Mouse (Mus musculus) activated CD4-positive, CD25-positive, alpha-beta regulatory T cell, adult 4 months (primary cell): ENCODE results near the gene Pllp. TPM values are rescaled to one million over a fixed set of nuclear protein-coding genes. Genes with fewer than 3 reads are reported as not detected.
A peak's percentile ranks its signal among the peaks of the same experiment; 100 is the strongest.

Experiments
- ATAC-seq: one replicate; pipeline ENCODE4 v1.8.0; 2017
- polyA plus RNA-seq, 2 experiments: library from polyadenylated mRNA; unstranded; fragments of 100-300 nt; shearing (Covaris generic); gene quantifications; one replicate each; pipeline ENCODE4 v1.2.1; 2017

The Pllp gene
- polyA plus RNA-seq, 2 experiments from 2014 or later = 0.24 TPM; not detected in 1

DNA sequence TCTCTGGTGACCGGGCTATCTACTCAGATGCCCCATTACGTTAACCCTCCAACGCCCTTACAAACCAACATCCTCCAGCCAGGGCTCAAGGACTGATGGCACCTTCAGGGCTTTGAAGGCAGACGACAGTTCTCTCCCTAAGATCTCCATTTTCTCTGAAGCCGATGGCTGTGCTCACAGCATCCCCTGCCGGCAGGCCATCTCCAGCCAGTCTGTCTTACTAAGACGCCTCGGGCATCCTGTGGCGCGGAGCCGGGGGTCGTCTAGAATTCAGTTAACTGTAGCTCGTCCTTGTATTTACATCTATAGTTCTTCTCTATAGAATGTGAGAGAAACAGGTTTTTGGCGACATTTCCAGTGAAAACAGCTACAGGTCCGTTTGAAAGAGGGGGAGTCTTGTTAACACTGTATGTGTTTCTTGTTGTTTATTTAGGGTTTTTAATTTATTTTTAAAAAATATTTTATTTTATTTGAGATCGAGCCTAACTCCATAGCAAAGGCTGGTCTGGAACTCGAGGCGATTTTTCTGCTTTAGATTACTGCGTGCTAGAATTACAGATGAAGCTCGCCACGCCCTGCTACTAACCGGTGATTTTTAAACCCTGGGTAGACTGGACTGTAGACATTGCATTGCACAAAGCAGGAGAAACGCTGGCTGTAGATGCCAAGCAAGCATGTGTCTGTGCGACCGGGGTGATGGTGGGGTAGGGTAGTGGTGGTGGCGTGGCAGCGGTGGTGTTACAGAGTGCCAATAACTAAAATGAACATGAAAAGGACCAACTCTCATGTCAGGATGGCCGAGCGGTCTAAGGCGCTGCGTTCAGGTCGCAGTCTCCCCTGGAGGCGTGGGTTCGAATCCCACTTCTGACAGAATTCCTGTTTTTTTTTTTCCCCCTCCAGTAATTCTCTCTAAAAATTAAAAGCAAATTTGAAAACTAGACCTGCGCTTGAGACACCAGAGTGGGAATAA, 7.1 kb upstream of the Pllp start:
- peak; percentile 55 for ATAC-seq

DNA sequence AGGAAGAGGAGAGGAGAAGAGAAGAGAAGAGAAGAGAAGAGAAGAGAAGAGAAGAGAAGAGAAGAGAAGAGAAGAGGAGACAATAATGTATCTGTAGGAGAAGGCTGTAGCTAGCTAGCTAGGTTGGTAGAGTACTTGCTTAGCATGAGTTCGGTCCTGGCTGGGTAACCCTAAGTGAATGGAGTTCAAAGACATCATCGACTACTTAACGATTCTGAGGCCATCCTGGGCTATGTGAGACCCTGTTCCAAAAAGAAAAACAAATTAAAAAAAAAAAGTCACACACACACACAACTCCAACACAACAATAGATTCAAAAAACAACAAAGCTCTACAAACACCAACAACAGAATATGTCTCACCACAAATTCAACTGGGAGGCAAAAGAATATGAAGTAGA, 6.1 kb upstream of the Pllp start:
- ATAC-seq = no peak

DNA sequence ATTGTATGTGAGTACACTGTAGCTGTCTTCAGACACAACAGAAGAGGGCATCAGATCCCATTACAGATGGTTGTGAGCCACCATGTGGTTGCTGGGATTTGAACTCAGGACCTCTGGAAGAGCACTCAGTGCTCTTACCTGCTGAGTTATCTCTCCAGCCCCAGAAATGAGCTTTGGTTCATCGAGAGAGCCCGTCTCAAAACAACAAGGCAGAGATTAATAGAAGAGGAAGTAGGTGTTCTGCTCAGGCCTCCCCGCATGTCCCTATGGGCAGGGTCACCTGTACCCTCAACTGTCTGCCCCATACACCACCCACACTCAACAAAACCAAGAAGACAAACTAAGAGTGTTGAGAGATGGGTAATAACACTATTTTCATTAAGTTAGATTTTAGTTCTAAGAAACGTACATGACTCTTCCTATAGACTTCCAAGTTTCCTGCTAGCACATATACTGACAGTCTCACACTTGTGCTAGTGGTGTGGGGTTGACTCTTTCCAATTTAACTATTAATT, 4.4 kb upstream of the Pllp start:
- no peak for ATAC-seq

DNA sequence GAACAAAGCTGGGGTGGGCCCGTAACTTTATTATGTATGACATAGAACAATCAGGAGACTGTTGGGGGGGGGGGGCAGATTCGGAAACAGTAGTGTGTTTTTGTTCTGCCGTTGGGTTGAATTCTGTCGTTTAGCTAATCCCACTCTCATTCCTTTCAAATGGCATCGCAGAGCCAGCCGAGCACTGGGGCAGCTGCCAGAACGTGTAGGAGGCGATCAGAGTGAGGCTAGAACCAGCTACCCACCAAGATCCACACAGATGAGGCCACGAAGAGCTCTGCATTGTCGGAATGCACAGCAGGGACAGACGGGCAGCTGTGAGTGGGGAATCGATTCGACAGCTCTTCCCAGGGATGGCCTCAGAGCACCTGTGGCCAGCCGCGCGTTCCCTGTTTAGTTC, 3.3 kb upstream of the Pllp start:
- no peak for ATAC-seq

DNA sequence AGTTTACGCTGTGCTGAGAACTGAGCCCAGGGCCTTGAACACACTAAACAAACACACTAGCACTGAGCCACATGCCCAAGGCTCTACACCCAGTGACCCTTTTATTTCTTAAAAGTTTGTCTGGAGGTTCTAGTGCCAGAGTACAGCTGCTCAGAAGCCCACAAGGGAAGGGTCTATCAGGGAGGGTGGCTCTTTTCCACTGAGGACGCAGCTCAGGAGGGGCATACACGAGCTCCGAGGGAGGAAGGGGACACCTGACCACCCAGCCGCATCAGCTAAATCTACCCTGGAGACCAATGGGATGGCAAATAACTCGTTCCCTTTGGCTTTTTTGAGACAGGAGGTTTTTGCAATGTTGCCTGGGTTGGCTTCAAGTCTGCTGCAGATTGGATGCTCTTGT, 1.9 kb upstream of the Pllp start:
- ATAC-seq = no peak

DNA sequence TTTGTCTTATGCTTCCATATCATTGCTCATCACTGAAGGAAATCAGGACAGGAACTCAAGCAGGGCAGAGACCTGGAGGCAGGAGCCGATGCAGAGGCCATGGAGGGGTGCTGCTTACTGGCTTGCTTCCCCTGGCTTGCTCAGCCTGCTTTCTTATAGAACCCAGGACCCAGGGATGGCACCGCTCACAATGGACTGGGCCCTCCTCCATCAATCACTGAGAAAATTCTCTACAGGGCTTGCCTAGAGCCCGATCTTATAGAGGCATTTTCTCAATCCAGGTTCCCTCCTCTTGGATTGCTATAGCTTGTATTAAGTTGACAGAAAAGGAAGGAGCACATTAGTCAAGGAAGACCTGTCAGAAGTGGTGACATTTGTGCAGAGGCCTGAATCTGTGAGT, 488 bp upstream of the Pllp start:
- ATAC-seq = no peak

DNA sequence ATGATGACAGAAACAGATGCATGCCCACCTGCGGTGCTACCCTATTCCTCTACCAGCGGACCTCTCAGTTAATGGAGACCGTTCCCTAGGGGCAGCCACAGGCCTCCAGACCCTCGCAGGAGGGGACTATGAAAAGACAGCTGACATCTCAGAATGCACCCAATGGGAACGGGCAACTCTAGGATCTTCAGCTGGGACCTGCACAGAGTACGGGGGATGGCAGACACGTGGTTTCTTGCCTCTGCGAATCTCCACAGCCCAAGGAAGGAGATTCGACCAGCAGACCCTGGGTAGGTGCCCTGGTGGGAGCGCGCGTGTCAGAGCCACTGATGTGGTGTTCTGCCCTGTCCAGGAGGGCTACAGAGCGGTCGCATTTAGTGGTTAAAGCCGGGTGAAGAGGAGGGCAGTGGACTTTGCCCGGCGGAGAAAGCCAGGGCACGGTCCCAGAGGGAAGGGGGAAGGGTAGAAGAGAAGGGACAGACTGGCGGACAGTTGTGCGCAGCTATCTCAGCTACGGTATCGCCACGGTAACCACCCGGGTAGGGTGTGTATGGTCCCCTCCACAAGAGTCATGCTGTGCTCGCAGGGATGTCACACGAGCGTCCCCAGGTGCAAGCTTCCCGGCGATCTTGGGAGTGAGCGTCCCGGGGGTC, 611 bp downstream of the Pllp start:
- ATAC-seq = no peak

DNA sequence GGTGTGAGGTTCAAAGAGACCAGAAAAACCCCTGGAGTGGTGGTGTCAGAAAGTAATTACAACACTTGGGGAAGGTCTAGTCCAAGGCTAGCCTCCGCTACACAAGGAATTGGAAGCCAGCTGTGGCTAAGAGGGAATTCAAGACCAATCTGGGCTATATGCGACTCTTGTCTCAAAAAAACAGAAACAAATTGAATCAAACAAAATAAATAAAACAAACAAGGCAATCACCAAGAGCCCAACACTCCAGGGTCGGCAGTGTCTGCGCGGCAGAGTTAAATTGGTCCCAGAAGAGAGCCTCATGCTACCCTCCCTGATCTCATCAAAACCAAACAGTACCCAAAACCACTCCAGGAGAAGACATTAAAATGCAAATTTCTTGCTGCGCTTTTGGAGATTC, 1.4 kb downstream of the Pllp start:
- ATAC-seq = no peak

DNA sequence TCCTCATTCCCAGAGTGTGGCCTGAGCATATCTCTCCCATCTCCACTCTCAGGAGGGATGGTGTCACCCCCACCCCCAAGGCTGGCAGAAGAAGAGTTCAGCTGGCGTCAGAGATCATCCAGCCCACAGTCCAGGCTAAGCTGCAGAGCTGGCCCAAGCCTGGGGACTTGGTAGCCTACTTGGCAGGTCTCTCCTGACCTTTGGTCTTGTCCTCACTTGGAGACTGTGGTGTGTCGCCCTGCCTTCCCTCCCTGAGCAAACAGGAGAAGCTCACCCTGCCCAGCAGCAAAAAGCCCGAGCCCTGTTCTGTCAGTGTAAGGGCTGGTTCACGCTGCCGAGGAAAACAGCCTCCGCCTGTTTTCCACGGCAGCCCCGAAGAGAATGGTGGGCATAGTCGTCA, 10.1 kb downstream of the Pllp start:
- ATAC-seq = no peak

DNA sequence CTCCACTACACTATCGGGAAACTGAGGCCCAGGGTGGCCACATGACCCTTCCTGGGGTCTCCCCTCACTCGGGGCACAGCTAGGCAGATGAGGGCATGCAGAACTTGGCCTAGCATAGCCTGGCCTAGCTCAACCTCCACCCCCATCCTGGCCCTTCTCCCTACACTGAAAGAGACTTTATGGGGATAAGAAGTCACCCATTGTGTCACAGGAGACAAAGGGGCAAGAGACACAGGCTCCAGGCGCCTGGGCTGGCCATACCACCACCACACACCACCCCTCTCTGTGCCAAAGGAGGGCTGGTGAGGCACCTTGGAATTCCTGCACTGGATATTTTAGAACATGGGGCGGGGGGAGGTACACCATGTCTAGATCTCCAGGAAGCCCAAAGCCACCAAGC, 11.8 kb downstream of the Pllp start:
- ATAC-seq = no peak

DNA sequence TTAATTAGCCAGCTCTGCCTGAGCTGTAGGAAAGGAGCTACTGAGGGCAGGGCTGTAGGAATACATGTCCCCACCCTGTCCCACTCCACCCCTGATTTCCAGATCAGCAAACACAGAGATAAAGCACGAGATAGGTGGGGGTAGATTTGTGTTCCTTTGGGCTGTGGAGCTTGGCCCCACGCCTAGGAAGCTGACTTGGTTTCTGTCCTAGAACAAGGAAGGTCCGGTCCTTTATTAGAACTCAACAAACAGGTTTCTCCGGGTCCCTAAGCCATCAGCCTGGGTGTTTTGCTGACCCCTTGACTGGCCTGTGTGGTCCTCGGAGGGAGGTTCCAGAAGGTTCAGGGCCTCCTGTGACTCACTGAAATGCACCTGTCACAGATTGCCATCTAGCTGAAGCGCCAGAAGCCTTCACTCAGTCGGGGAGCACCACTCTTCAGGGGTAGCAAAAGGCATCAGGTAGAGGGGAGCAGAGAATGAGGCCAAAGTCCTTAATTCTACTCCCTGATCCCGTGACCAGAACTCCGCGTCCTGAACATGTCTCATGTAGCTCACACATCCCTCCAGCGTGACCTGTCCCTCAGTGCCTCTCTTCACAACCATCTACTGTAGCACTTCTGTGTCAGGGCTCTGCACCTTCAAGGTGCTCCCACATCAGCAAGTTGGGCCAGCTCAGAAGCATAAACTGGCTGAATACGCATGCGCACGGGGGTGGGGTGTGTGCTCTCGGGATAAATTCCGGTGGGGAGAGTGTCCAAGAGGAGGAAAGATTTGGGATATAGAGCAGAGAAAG, 13.2 kb downstream of the Pllp start:
- no peak for ATAC-seq

DNA sequence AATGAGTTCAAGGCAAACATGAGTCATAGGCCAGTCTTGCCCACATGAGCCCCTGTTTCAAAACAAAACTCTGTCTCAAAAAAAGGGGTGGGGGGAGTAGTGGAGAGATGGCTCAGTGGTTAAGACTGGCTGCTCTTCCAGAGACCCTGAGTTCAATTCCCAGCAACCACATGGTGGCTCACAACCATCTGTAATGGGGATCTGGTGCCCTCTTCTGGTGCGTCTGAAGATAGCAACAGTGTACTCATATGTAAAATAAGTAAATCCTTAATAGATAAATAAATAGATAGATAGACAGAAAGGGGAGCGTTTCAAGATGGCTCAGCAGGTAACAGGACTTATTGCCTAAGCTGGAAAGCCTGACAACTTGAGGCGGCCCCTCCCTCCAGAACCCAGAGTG, 15.7 kb downstream of the Pllp start:
- ATAC-seq = no peak

DNA sequence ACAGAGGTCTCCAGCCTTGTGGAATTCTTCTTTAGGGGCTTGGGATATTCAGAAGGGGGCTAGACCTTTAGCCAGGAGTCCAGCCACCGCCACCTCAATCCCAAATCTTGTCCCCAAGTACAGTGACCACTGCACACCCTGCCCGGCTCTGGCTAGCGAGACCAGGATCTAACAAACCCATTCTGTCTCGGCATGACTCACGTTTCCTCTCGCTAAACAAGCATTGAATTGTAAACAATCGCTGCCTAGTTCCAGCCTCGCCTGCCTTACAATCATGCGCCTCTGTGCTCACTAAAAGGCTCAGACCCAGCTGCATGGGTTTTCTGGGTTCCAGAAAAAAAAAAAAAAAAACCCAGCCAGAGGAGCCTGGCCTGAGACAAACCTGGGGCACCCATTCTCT, 17.5 kb downstream of the Pllp start:
- ATAC-seq = no peak

DNA sequence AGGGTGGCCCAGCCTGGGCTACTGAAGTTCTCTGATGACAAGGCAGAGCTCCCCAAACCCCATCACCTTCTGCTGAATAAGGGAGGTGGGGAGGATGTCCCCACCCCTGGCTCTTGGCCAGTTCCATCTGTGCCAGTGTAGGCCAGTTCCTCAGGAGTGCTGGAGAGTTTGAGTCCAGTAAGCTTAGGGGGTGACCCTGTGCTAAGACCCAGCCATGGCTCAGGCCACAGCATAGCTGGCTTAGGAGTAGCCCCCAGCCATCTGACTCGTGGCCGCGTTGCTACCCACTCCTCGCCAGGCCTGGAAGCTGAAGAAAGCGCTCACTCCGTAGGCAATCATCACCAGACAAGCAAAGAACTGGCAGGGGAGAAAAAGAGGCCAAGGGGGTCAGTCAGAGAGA, 20.2 kb downstream of the Pllp start:
- no peak for ATAC-seq

DNA sequence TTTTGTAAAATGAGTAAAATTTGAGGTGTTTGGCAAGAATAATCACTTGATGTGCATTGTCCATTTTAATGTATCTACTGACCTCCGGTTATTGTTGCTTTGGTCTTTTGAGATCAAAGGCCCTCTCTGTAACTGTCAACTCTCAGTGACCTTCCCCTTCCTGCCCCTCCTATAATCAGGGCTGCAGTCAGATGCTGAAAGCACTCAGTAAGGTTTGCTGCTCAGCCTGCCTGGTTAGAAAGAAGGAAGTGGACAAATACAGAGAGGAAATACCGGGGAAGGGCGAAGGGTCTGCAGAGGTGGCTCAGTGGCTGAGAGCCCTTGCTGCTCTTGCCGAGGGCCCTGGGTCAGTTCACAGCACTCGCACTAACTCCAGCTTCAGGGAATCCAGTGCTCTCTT, 21.7 kb downstream of the Pllp start:
- ATAC-seq = no peak

DNA sequence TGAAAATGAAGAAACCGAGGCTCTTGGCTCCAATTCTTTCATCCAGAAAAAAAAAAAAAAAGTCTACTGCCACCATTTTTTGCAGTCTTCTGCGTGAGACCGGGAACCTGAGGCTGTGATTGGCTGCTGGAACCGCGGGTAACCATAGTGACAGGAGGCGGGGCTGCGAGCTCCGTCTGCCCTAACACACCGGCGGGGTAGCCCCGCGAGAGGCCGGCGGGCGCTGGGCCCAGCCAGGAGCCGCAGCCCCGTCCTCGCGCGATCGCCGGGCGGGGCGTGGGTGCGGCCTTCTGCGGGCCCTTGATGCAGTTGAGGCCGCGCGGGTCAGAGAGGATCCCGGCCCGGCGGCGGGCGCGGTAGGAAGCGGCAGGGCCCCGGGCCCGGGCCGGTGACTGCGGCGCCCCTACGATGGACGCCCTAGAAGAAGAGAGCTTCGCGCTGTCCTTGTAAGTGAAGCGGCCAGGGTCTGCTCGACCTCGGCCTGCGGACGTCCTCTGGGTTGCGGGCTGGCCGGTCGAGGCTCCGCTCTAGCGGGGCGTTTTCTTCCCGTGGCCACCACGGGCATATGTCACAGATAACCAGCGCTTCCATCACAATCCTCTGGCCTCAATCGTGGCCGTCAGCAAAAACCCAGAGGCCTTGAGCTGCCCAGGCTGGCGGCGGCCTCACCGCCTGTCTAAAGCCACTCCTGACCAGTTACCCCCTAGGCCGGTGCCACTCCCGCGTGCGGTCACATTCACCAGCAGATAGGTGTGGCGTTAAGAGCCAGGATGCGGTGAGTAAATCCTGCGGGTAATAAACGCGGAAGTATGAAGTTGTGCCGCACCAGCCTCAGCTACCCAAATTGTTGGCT, 29.4 kb downstream of the Pllp start, which contains the start of gene Arl2bp:
Gene Arl2bp (plus strand): TSS at position 145 of the 853 bp plus-strand sequence.
- ATAC-seq = peak; percentile 96

DNA sequence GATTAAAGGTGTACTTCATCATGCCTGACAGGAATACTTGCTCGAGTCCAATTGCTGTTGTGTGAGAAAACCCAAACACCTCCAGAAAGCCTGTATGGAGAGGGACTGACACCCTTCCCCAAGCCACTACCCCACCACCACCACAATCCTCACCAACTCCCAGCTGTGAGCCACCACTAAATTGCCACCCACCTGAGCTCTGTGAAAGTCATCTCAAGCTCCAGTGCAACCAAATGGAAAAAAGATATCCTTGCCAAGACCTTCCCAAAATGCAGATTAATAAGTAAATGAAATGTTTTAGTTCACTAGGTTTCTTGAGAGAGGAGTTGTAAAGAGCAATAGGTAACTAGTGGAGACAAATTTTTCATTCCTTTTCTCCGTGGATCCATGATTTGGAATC, 31.4 kb downstream of the Pllp start:
- no peak for ATAC-seq

DNA sequence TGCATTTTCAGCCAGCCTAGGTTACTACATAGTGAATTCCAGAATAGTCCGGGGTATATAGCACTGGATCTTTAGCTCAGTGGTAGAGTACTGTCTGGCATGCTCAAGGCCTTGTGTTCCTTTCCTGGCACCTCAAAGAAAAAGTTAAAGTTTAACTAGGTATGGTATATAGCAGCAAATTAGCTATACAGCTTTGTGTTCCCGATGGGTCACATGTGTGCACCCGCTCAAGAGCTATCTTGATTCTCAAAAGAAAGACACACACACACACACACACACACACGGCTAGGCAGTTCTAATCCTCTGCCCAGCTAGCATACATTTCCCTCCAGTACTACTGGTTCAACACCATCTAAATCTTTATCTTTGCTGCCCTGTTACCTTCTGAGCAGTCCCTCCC, 35.7 kb downstream of the Pllp start:
- no peak for ATAC-seq

DNA sequence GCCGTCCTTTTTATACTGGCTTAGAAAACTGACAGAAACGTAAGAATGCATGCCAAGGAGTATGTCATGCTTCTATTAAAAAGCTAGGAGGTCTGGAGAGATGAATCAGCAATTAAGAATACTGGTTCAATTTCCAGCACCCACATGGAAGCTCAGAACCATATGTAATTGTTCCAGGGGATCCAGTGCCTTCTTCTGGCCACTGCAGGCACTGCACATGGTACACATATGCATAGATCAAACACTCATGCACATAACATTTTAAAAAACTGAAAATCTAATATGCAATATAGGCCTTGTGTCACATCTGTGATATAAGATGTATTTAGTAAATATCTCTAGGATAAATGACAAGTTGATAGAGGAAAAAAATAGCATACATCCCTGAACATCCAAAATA, 38.0 kb downstream of the Pllp start:
- no peak for ATAC-seq

DNA sequence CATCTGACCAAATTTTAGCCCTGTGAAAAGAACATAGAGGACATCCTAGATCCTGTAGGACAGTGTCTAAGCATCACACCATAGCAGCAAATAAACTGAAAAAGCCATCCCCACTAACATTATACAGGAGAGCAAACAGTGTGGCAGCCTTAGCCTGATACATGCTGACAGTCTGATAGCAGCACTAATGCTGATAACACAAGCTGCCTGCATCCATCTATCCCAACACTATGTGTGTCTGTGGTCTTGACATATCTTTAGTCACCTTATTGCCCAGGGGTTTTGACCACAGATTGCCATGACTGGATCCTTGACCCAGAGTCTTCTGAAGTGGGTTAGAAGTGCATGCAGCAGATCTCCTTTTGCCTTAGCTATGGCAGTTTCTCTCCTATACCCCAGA, 41.1 kb downstream of the Pllp start:
- no peak for ATAC-seq

DNA sequence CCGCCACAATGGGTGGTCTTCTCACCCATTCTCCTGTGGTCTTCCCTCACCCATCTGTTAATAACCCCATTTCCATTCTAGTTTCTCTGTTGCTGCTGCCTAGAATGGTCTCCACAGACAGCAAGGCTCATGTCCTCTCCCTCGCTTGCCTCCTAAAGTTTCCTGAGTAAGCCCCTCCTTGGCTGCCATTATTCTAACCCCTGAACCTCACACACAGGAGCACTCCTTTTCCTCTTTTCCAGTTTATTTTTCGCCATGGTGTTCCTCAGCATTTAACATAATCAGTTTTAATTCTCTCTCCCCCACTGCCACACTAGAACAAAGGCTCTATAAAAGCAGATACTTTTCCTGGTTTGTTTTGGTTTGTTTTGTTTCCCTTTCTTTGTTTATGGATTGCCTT, 43.1 kb downstream of the Pllp start:
- ATAC-seq = no peak

DNA sequence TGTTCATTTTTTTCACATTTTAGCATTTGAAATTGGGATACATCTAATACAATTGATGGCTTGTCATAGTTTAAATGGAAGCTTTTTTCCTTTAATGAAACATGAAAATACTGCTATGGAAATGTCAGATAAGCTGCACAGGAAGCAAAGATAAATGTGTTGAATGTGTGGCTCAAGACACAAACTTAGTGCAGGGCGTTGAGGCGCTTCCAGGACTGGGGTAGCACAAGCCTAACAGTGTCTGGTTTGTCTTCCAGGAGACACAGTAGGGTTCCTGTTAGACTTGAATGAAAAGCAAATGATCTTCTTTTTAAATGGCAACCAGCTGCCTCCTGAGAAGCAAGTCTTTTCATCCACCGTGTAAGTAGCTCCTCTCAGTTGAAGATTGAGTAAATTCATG, 46.6 kb downstream of the Pllp start:
- ATAC-seq = no peak
